Mouse (Mus musculus) E14TG2a.4 (cell line): ENCODE data around the gene Hip1.
A peak's percentile ranks its signal among the peaks of the same experiment; 100 is the strongest.

Experiments
- H3K27me3 ChIP-seq: 2 replicates; pipeline ENCODE4 v1.6.1; 2014; ENCODE audit warnings: low read length, control low read depth; ENCODE audit not compliant: insufficient read depth
- H3K36me3 ChIP-seq: 2 replicates; pipeline ENCODE4 v1.6.1; 2014; ENCODE audit warnings: low read length, control low read depth; ENCODE audit not compliant: insufficient read depth
- H3K4me1 ChIP-seq: replicated peaks from 2 replicates; pipeline ENCODE4 v1.6.1; 2014; ENCODE audit warnings: low read depth, low read length, control low read depth
- H3K4me3 ChIP-seq: replicated peaks from 2 replicates; pipeline ENCODE4 v1.5.1; 2014; ENCODE audit warnings: mild to moderate bottlenecking, low read length
- H3K9me3 ChIP-seq: 2 replicates; pipeline ENCODE4 v1.6.1; 2014; ENCODE audit warnings: low read length, control low read depth
- CTCF ChIP-seq: conservative IDR thresholded peaks from 2 replicates; pipeline ENCODE4 v1.5.1; 2014; ENCODE audit warnings: low read length
- NANOG ChIP-seq: IDR thresholded peaks from 2 replicates; pipeline ENCODE4 v1.6.1; 2014; ENCODE audit warnings: borderline replicate concordance, low read length, mixed read lengths
- POU5F1 ChIP-seq: IDR thresholded peaks from 2 replicates; pipeline ENCODE4 v1.6.1; 2014; ENCODE audit warnings: low read length, borderline replicate concordance

The Hip1 gene

DNA sequence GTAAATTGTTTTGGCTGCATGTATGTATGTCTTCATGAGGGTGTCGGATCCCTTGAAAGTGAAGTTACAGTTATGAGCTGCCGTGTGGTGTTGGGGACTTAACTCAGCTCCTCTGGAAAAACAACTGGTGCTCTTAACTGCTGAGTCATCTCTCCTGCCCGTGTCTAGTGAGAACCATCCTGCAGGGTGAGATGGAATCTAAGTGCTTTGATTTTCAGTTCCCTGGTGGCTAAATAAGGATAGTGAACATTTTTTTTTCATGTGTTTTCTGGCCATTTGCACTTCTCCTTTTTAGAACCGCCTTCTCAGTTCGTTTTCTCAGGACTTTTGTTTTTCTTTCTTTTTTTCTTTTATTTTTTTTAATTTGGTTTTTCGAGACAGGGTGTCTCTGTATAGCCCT, 23.8 kb upstream of the Hip1 start:
- peaks cover 5% of the 10 kb centered on the region for H3K27me3 ChIP-seq
- no peak for TF ChIP-seq CTCF
- no peak for TF ChIP-seq NANOG
- TF ChIP-seq POU5F1 = no peak
- no peaks in the 10 kb centered on the region for H3K36me3 ChIP-seq
- H3K9me3 ChIP-seq = peaks cover 15% of the 10 kb centered on the region
- H3K4me3 ChIP-seq = no peak overlapping the region
- H3K4me1 ChIP-seq = peaks cover 5% of the 10 kb centered on the region; the same call in 1 of the 2 replicates

DNA sequence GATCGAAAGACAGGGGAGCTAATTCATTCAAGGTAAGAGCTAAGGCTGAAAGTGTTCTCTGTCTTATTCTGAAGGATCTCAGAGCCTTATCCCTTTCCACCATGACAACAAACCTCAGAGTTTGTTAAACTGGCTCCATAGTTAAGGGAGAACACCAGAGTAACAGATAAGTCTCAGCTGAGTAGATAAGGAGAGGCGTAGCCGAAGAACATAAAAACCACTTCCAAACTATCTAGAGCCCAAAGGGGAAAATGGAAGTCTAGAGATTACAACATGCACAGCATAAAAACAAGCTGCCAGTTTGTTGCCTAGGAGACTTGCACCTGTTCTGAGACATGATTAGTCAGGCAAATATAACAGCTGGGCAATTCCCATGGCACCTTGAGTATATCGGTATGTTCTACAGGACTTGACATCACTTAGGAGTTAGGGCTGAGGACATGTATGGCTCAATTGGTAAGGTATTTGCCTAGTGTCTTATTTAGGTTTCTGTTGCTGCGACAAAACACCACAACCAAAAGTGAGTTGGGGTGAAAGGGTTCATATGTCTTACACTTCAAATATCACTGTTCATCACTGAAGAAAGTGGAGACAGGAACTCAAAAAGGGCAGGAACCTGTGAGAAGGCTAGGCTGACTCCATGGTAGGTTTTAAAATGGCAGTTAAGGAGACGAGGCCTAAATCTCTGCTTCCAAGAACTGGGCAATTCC, 22.8 kb upstream of the Hip1 start:
- peaks cover 20% of the 10 kb centered on the region for H3K9me3 ChIP-seq
- no peaks in the 10 kb centered on the region for H3K36me3 ChIP-seq
- TF ChIP-seq NANOG (no peak), POU5F1 (no peak), CTCF (no peak)
- H3K4me3 ChIP-seq = no peak overlapping the region
- peaks cover 5% of the 10 kb centered on the region; the same call in 1 of the 2 replicates for H3K4me1 ChIP-seq
- H3K27me3 ChIP-seq = peaks cover 4% of the 10 kb centered on the region; the same call in 1 of the 2 replicates

DNA sequence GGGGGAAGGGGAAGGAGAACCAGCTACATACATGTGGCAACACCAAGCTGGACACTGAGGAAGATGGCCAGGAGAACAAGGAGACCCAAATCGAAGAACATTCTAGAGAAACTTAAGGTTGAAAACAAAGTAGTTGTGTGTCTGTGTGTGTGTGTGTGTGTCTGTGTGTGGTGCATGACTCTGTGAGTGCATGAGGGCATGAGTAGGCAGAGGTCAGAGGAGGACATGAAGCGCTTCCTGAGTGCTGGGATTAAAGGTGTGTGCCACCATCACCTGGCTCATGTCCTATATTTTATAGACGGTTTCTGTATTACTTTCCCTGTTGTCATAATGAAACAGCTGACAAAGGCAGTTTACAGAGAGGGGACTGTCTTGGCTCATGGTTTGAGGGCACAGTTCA, 18.5 kb upstream of the Hip1 start, which contains the start of gene Ccl26:
TSS of gene Ccl26 (minus strand) at position 101 of the 400 bp plus-strand sequence.
- no peaks in the 10 kb centered on the region for H3K27me3 ChIP-seq
- TF ChIP-seq CTCF = no peak
- no peak for TF ChIP-seq NANOG
- no peak for TF ChIP-seq POU5F1
- no peaks in the 10 kb centered on the region for H3K36me3 ChIP-seq
- no peaks in the 10 kb centered on the region for H3K4me1 ChIP-seq
- peaks cover 52% of the 10 kb centered on the region for H3K9me3 ChIP-seq
- no peak within 1 kb of the TSS for H3K4me3 ChIP-seq

DNA sequence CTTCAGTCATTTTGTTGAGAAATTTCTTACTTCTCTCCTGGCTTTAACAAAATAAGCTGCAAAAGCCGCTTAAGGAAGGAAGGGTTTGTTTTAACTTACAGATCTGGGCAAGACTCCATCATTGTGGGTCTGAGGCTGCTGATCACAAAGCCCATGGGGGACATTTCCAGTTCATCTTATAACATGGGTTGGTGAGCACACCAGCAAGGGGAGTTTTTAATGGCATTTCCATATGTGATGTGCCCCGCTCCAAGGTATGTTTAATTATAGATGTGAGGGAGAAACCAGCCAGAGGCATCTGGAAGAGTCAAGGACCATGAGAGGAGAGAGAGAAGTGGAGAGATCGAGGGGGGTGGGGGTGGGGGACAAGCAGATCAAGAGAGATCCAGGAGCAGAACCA, 12.8 kb upstream of the Hip1 start:
- TF ChIP-seq CTCF (no peak), NANOG (no peak), POU5F1 (no peak)
- H3K27me3 ChIP-seq = no peaks in the 10 kb centered on the region
- H3K36me3 ChIP-seq = no peaks in the 10 kb centered on the region
- no peaks in the 10 kb centered on the region for H3K4me1 ChIP-seq
- H3K9me3 ChIP-seq = peaks cover 55% of the 10 kb centered on the region
- no peak overlapping the region for H3K4me3 ChIP-seq

DNA sequence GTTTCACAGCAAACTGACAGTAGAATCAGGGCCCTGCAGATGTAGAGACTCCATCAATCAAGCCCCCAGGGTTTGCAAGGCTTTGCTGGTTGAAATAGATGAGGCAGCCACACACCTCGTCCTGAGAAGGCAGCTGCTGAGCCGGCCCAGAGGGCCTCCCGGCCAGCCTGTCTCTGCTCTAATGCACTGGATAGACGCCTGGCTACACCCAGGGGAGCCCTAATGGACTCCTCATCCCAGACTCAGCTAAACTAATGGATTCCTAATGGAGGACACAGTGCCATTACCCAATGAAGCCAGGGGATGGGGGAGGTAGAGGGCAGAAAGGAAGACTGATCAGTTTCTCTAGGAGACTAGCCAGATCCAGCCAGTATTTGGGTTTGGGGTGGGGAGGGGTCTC, 12.1 kb upstream of the Hip1 start:
- TF ChIP-seq POU5F1 = no peak
- TF ChIP-seq NANOG = no peak
- TF ChIP-seq CTCF = no peak
- no peak overlapping the region for H3K4me3 ChIP-seq
- H3K36me3 ChIP-seq = no peaks in the 10 kb centered on the region
- H3K27me3 ChIP-seq = no peaks in the 10 kb centered on the region
- H3K9me3 ChIP-seq = peaks cover 53% of the 10 kb centered on the region
- no peaks in the 10 kb centered on the region for H3K4me1 ChIP-seq

DNA sequence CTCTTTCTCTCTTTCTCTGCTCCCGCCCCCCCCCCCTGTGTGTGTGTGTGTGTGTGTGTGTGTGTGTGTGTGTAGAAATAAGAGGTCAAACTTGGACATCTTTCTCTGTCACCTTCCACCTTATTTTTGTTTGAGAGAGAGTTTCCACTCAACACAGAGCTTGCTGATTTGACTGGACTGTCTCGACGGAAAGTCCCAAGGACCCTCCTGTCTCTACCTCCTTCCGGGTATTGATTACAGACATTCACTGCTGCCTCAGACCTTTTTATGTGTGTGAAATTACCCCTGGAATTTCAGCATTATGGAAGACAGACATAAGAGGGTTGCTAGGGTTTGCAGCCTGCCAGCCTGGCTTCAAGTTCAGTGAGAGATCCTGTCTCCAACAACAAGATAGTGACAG, 11.3 kb upstream of the Hip1 start:
- Histone ChIP-seq H3K9me3 (peaks cover 46% of the 10 kb centered on the region), H3K36me3 (no peaks in the 10 kb centered on the region), H3K4me3 (no peak overlapping the region), H3K27me3 (no peaks in the 10 kb centered on the region), H3K4me1 (no peaks in the 10 kb centered on the region)
- TF ChIP-seq NANOG = no peak
- TF ChIP-seq POU5F1 = no peak
- TF ChIP-seq CTCF = no peak

DNA sequence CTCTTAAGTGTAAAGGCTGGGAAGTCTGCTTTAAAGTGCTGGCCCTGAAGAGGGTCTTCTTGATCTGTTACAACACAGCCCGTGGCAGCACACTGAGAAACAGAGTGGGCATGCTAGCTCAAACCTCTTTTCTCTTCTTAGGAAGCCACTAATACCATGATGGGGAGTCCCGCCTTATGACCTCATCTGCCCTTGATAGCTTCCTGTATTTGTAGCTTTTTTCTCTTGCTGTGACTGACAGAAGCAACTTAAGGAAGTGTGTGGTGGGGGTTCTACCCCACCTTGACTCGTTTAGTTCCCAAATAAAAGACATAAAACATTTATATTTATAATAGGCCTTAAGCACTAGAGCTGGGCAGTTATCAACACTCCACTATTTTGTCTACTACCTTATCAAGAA, 6.7 kb upstream of the Hip1 start:
- TF ChIP-seq POU5F1 = no peak
- no peaks in the 10 kb centered on the region for H3K36me3 ChIP-seq
- H3K9me3 ChIP-seq = peaks cover 4% of the 10 kb centered on the region
- no peaks in the 10 kb centered on the region for H3K4me1 ChIP-seq
- H3K4me3 ChIP-seq = no peak overlapping the region
- H3K27me3 ChIP-seq = peaks cover 28% of the 10 kb centered on the region

DNA sequence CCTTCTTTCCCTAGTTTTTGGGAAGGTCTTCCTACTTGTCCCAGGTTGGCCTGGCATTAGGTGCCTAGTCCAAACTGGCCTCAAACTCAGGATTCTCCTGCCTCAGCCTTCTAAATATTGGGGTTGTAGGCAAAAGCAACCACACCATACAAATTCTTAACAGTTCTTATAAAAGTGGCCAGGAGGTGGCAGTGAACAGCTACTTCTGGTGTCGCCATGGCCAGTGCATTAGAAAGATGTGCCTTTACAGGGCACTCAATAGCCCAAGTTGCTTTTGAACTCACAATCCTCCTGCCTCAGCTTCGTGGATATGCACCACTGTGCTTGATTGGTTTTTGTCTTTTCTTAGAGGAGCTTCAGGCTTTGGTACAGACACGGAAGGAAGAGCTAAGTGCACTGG, 6.0 kb upstream of the Hip1 start:
- Histone ChIP-seq H3K9me3 (no peaks in the 10 kb centered on the region), H3K4me3 (no peak overlapping the region), H3K4me1 (peaks cover 2% of the 10 kb centered on the region), H3K27me3 (peaks cover 35% of the 10 kb centered on the region), H3K36me3 (no peaks in the 10 kb centered on the region)
- peak; percentile 28 for TF ChIP-seq CTCF
- TF ChIP-seq NANOG = no peak

DNA sequence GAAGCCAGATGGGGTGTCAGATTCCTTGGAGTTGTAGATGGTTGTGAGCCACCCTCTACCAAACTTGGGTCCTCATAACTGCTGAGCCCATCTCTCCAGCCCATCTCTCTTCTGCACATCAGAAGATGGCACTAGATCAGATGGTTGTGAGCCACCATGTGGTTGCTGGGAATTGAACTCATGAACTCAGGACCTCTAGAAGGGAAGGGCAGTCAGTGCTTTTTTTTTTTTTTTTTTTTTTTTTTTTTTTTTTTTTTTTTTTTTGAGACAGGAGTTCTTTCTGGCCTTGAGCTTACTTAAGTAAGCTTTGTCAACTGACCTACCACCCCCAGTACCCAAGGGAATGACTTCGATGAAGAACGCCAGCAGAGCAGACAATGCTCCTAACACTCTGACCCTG, 3.1 kb upstream of the Hip1 start:
- TF ChIP-seq POU5F1 (no peak), CTCF (no peak), NANOG (no peak)
- Histone ChIP-seq H3K27me3 (peaks cover 55% of the 10 kb centered on the region), H3K9me3 (no peaks in the 10 kb centered on the region), H3K4me3 (no peak overlapping the region), H3K4me1 (peaks cover 21% of the 10 kb centered on the region), H3K36me3 (no peaks in the 10 kb centered on the region)
